Mouse (Mus musculus) lung, embryonic 14.5 days (tissue): ENCODE results near the gene Pdx1. TPM values are rescaled to one million over a fixed set of nuclear protein-coding genes. Genes with fewer than 3 reads are reported as not detected.

Source experiments
- ATAC-seq: fragments of 200-750 bp; cut with Nextera tagmentation; 2 replicates; pipeline ENCODE4 v1.8.0; 2017; ENCODE audit warnings: mild to moderate bottlenecking, moderate TSS enrichment, moderate library complexity; ENCODE audit not compliant: insufficient read depth
- DNase-seq: peaks from one replicate; pipeline ENCODE4 v3.0.0-alpha.2; 2015
- H3K27ac ChIP-seq: fragments of 300-500 bp; sonication (generic); 2 replicates; pipeline ENCODE4 v1.5.1; 2014; ENCODE audit warnings: low read depth, mild to moderate bottlenecking, moderate library complexity
- H3K27me3 ChIP-seq: fragments of 300-500 bp; sonication (generic); 2 replicates; pipeline ENCODE4 v1.6.1; 2014; ENCODE audit warnings: low read length, control low read depth; ENCODE audit not compliant: insufficient read depth
- H3K36me3 ChIP-seq: fragments of 300-500 bp; sonication (generic); 2 replicates; pipeline ENCODE4 v1.6.1; 2014; ENCODE audit warnings: control low read depth; ENCODE audit not compliant: insufficient read depth
- H3K4me1 ChIP-seq: fragments of 300-500 bp; sonication (generic); 2 replicates; pipeline ENCODE4 v1.6.1; 2014; ENCODE audit warnings: antibody characterized with exemption, control low read depth; ENCODE audit not compliant: insufficient read depth
- H3K4me2 ChIP-seq: fragments of 300-500 bp; sonication (generic); 2 replicates; pipeline ENCODE4 v1.6.1; 2014; ENCODE audit warnings: mild to moderate bottlenecking
- H3K4me3 ChIP-seq: fragments of 300-500 bp; sonication (generic); 2 replicates; pipeline ENCODE4 v1.5.1; 2014; ENCODE audit warnings: low read depth, low read length
- H3K9ac ChIP-seq: fragments of 300-500 bp; sonication (generic); 2 replicates; pipeline ENCODE4 v1.6.1; 2014
- H3K9me3 ChIP-seq: fragments of 300-500 bp; sonication (generic); 2 replicates; pipeline ENCODE4 v1.6.1; 2016; ENCODE audit warnings: low read depth, low read length, control low read depth
- CTCF ChIP-seq: IDR thresholded peaks from 2 replicates; pipeline ENCODE4 v1.5.1; 2016; ENCODE audit warnings: antibody characterized with exemption, low read depth
- WGBS: fragments of 180-500 bp; shearing (Covaris S2); extraction: QIAGEN DNeasy Blood & Tissue Kit; methylation state at CpG from one replicate; pipeline ENCODE4 v1.1.7; 2014; 5-methylcytosine and 5-hydroxymethylcytosine counted together
- microRNA-seq: library from miRNA; unstranded; fragments of <30 nt; microRNA quantifications from one replicate; pipeline ENCODE4, GENCODE M21; 2016; ENCODE audit warnings: borderline number of aligned reads
- polyA plus RNA-seq: library from polyadenylated mRNA; unstranded; fragments of >200 nt; fragmentation: Nextera tagmentation; extraction: Ambion mirVana; gene quantifications from 2 replicates; pipeline ENCODE4 v1.2.1, GENCODE M21; 2014

Pdx1 gene
- polyA plus RNA-seq, 1 experiment from 2014 or later: not detected

- Histone ChIP-seq H3K4me2 (no peak within 1 kb of the TSS), H3K9me3 (no peaks in the 10 kb centered on the region), H3K27ac (no peak within 1 kb of the TSS), H3K36me3 (no peaks in the 10 kb centered on the region), H3K4me1 (no peaks in the 10 kb centered on the region), H3K9ac (no peak within 1 kb of the TSS), H3K27me3 (peaks cover 46% of the 10 kb centered on the region), H3K4me3 (no peak within 1 kb of the TSS)
- no peak for ATAC-seq
- WGBS: 54% methylated on average over 8 of the region's 8 CpGs
- no peak for DNase-seq
- no peak for TF ChIP-seq CTCF
Observed at GRCm38 (mm10) chr5:147322183-147322582, 52.4 kb downstream of the Pdx1 start, which contains the start of gene Urad. Gene Urad (minus strand): TSS chr5:147322440.

DNA sequence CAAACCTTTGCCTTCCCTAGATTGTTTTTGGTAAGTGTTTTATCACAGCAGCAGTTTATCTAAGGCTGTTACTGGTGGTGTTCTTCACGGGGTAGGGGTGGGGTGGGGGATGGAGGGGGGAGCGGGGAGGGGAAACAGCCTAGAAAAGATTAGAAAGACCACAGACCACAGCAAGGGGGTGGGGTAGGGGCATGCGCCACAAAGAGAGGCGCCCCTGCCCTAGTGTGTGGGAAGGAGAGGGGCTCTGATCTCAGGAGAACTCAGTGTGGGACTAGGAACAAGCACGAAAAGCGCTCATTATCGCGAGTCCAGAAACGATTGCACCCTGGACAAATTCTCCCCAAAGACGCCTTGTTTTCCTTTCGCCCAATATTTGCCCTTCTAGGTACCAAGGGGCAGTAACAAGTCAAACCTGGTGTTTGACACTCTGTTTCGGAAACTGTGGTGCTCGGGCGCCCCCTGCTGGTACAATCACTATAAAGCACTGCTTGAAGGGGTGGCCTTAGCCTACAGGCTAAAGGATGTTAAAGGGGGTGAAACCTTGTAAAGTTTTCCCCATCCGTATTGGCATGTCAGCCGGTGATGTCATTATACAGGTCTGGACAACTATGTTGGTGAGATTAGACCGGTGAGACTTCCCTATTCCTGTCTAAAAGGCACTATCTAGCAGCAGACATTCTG, 53.6 kb downstream of the Pdx1 start:
- H3K4me1 ChIP-seq: no peaks in the 10 kb centered on the region

More for the DNA sequence above, 53.6 kb downstream of the Pdx1 start:
- peaks cover 34% of the 10 kb centered on the region for H3K27me3 ChIP-seq
- H3K4me3 ChIP-seq: no peak overlapping the region
- H3K36me3 ChIP-seq: no peaks in the 10 kb centered on the region
- H3K9ac ChIP-seq: no peak overlapping the region
- ATAC-seq (peak; percentile 73; the same call in 1 of the 2 replicates), DNase-seq (peak; percentile 86)
- H3K27ac ChIP-seq: no peak overlapping the region
- no peak overlapping the region for H3K4me2 ChIP-seq
- WGBS: 18% methylated on average over 17 of the region's 17 CpGs
- peak; percentile 85 for TF ChIP-seq CTCF
- no peaks in the 10 kb centered on the region for H3K9me3 ChIP-seq

Small RNA genes within 50 kb of the gene (microRNA-seq; reads per million reads assigned to microRNA genes)
- gene Mir7k: not detected

Other genes starting within 250 kb of the Pdx1 start
- 19.3 and 19.9 TPM in 2 replicates for gene Lnx2, start 193.4 kb upstream of the Pdx1 start, polyA plus RNA-seq
- gene Polr1d, start 192.9 kb upstream of the Pdx1 start, polyA plus RNA-seq: 123 and 127 TPM in 2 replicates
- not detected in 2 replicates for gene Gsx1, start 81.3 kb upstream of the Pdx1 start, polyA plus RNA-seq
- not detected in 2 replicates for gene Cdx2, start 37.3 kb downstream of the Pdx1 start, polyA plus RNA-seq
- gene Urad, start 52.5 kb downstream of the Pdx1 start, polyA plus RNA-seq: not detected in 2 replicates
- 0.07 and 0.16 TPM in 2 replicates for gene Flt3, start 130.5 kb downstream of the Pdx1 start, polyA plus RNA-seq
- 76.5 and 84.1 TPM in 2 replicates for gene Pan3, start 160.2 kb downstream of the Pdx1 start, polyA plus RNA-seq